Mouse (Mus musculus): ENCODE measurements around the gene Pigv. TPM values are rescaled to one million over a fixed set of nuclear protein-coding genes. Genes with fewer than 3 reads are reported as not detected.

The Pigv gene
- polyA plus RNA-seq, 1 experiment from 2014 or later: 20.7 TPM

DNA sequence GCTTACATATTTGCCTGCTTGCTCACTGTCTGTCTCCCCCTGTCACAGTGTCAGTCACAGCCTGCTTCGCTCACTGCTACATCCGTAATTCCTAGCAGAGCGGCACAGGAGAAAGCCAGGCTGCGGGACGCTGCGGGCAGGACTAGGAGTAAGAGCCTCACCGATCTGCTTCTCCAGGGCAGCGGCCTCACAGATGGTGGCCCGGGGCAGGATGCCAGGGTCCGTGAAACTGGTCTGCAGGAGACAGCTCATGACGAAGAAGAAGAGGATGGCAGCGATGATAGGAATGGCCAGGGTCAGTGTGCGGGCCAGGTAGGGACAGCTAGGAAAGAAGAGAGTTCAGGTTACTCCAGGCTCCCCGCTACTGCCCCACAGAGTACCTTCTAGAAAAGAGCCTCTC is 45.4 kb downstream of the Pigv start:
- Histone ChIP-seq H3K4me1 (replicated peaks; ENCODE audit: control insufficient read depth, insufficient read depth, low read length) (peaks cover 13% of the 10 kb centered on the region), H3K27me3 (ENCODE audit: control insufficient read depth, insufficient read depth, low read depth, low read length) (no peaks in the 10 kb centered on the region), H3K4me2 (ENCODE audit: low read depth, low read length) (no peak overlapping the region), H3K27ac (ENCODE audit: low read length) (no peak overlapping the region), H3K36me3 (ENCODE audit: control insufficient read depth, insufficient read depth, low read length) (peaks cover 6% of the 10 kb centered on the region; the same call in 1 of the 2 replicates), H3K9me3 (ENCODE audit: control insufficient read depth, low read length) (no peaks in the 10 kb centered on the region), H3K4me3 (ENCODE audit: low read length) (no peak overlapping the region), H3K9ac (ENCODE audit: low read length) (no peak overlapping the region)
- 87% methylated on average over 14 of the region's 14 CpGs for WGBS
- no peak for ATAC-seq (ENCODE audit: low read depth)

DNA sequence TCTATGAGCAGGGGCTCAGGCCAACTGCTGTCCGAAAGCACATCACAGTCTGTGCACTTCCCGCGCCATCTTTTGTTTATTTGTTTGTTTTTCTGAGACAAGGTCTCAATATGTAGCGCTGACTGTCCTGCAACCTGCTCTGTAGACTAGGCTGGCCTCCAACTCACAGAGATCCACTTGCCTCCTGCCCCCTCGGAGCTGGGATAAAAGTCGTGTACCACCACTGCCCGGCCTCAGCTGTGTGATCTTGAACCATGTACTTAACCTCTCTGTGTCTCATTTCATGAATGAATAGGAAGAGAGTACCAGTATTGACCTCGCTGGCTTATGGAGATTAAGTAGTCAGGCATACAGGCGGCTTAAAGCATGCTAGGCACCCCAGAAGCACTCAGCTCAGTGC is 45.8 kb downstream of the Pigv start:
- H3K9ac ChIP-seq (ENCODE audit: low read length): no peak overlapping the region
- H3K27ac ChIP-seq (ENCODE audit: low read length): peak overlapping the region; percentile 82
- peaks cover 6% of the 10 kb centered on the region; the same call in 1 of the 2 replicates for H3K36me3 ChIP-seq (ENCODE audit: control insufficient read depth, insufficient read depth, low read length)
- WGBS: 85% methylated on average over 9 of the region's 9 CpGs
- H3K4me1 ChIP-seq (replicated peaks; ENCODE audit: control insufficient read depth, insufficient read depth, low read length): peaks cover 9% of the 10 kb centered on the region
- no peak overlapping the region for H3K4me3 ChIP-seq (ENCODE audit: low read length)
- no peaks in the 10 kb centered on the region for H3K27me3 ChIP-seq (ENCODE audit: control insufficient read depth, insufficient read depth, low read depth, low read length)
- H3K9me3 ChIP-seq (ENCODE audit: control insufficient read depth, low read length): no peaks in the 10 kb centered on the region
- no peak for ATAC-seq (ENCODE audit: low read depth)
- no peak overlapping the region for H3K4me2 ChIP-seq (ENCODE audit: low read depth, low read length)

DNA sequence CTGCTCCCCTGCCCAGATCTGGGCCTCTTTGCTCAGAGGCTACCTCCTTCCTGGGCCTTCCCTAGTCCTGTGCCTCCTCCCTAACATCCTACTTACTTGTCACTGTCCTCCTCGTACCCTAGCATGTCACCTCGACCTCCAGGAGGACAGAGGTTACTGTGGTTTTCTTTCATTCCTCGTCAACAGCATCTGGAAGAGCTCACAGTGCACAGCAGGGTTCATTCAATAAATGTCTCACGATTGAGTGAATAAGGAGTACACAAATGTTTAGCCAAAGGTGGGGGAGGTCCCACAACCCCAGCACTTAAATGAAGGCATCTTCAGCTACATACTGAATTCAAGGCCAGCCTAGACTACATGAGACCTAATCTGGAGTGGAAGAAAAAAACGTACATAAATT is 46.2 kb downstream of the Pigv start:
- 57% methylated on average over 5 of the region's 5 CpGs for WGBS
- no peak for ATAC-seq (ENCODE audit: low read depth)
- Histone ChIP-seq H3K27me3 (ENCODE audit: control insufficient read depth, insufficient read depth, low read depth, low read length) (no peaks in the 10 kb centered on the region), H3K4me2 (ENCODE audit: low read depth, low read length) (no peak overlapping the region), H3K9me3 (ENCODE audit: control insufficient read depth, low read length) (no peaks in the 10 kb centered on the region), H3K27ac (ENCODE audit: low read length) (peak overlapping the region; percentile 82), H3K4me3 (ENCODE audit: low read length) (no peak overlapping the region), H3K36me3 (ENCODE audit: control insufficient read depth, insufficient read depth, low read length) (peaks cover 6% of the 10 kb centered on the region; the same call in 1 of the 2 replicates), H3K9ac (ENCODE audit: low read length) (peak overlapping the region; percentile 46; the same call in 1 of the 2 replicates), H3K4me1 (replicated peaks; ENCODE audit: control insufficient read depth, insufficient read depth, low read length) (peaks cover 5% of the 10 kb centered on the region)

DNA sequence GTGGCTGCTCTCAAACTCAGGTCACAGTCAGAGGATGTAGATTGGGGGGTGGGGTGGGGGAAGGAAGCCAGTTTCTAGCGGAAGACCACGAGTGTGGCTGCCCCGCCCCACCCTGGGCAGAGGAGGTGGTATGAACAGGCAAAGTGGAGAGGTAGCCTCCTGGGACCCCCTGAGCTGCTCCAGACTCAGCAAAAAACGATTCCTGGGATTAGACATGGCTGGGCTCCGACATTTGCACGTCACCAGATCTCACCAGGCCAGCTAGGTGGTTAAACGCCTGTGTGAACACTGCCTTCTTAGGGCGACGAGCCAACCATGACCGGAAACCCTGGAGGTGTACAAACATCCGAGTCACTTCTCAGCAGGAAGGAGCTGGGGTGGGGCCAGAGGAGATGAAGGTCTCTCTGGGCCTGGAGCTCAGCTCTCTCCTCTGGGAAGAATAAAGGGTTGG is 46.8 kb downstream of the Pigv start:
- Histone ChIP-seq H3K9ac (ENCODE audit: low read length) (peak overlapping the region; percentile 46; the same call in 1 of the 2 replicates), H3K4me3 (ENCODE audit: low read length) (no peak overlapping the region), H3K27ac (ENCODE audit: low read length) (peak overlapping the region; percentile 82), H3K4me1 (replicated peaks; ENCODE audit: control insufficient read depth, insufficient read depth, low read length) (no peaks in the 10 kb centered on the region; the same call in none of the 2 replicates), H3K36me3 (ENCODE audit: control insufficient read depth, insufficient read depth, low read length) (peaks cover 6% of the 10 kb centered on the region; the same call in 1 of the 2 replicates), H3K9me3 (ENCODE audit: control insufficient read depth, low read length) (no peaks in the 10 kb centered on the region), H3K4me2 (ENCODE audit: low read depth, low read length) (no peak overlapping the region), H3K27me3 (ENCODE audit: control insufficient read depth, insufficient read depth, low read depth, low read length) (no peaks in the 10 kb centered on the region)
- peak; percentile 86 for ATAC-seq (ENCODE audit: low read depth)
- WGBS: 44% methylated on average over 11 of the region's 11 CpGs

DNA sequence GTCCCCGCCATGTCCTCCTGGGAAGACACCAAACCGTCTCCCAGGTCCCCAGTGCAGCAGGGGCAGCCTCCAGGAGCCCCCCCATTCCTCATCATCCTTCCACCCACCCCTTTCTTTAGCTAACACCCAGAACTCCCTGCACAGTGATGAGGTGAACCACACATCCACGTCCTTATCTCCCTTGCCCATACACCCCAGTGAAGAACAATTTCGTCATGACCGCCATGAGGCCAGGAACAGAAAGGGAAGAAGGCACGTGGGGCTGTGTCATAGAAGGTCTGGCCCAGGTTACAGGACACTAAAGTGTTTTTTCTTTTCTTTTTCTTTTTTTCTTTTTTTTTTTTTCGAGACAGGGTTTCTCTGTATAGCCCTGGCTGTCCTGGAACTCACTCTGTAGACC is 47.6 kb downstream of the Pigv start:
- 82% methylated on average over 7 of the region's 7 CpGs for WGBS
- H3K36me3 ChIP-seq (ENCODE audit: control insufficient read depth, insufficient read depth, low read length): peaks cover 6% of the 10 kb centered on the region; the same call in 1 of the 2 replicates
- H3K27me3 ChIP-seq (ENCODE audit: control insufficient read depth, insufficient read depth, low read depth, low read length): no peaks in the 10 kb centered on the region
- H3K4me1 ChIP-seq (replicated peaks; ENCODE audit: control insufficient read depth, insufficient read depth, low read length): no peaks in the 10 kb centered on the region; the same call in 1 of the 2 replicates
- H3K4me3 ChIP-seq (ENCODE audit: low read length): no peak overlapping the region
- H3K27ac ChIP-seq (ENCODE audit: low read length): peak overlapping the region; percentile 82; the same call in 1 of the 2 replicates
- H3K9ac ChIP-seq (ENCODE audit: low read length): no peak overlapping the region
- H3K4me2 ChIP-seq (ENCODE audit: low read depth, low read length): no peak overlapping the region
- ATAC-seq (ENCODE audit: low read depth): no peak
- no peaks in the 10 kb centered on the region for H3K9me3 ChIP-seq (ENCODE audit: control insufficient read depth, low read length)

DNA sequence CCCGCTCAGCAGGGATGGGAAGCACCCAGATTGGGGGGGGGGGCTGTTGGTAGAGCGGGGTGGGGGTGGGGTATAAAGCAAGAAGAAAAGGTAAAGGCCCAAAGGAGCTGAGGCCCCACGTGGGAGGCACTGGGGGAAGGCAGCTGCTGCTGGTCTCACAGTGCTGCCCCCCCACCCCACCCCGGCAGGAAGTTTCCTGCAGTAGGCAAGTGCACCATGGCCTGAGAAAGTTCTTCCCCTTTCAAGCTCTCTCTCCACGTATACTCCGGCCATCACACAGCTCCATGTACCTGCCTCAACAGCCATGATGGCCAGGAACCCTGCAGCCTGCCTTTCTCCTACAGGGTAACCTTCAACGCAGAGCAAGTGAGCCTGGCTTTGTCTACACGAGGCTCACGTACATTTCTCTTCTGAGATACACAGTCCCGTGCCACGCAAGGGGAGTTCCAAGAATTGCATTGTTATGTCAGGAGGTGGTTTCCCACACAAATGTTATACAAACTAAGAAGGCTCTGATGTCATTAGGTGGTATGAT is 50.2 kb downstream of the Pigv start:
- H3K4me1 ChIP-seq (replicated peaks; ENCODE audit: control insufficient read depth, insufficient read depth, low read length): no peaks in the 10 kb centered on the region
- no peaks in the 10 kb centered on the region for H3K9me3 ChIP-seq (ENCODE audit: control insufficient read depth, low read length)
- no peak overlapping the region for H3K4me2 ChIP-seq (ENCODE audit: low read depth, low read length)
- WGBS: 75% methylated on average over 10 of the region's 11 CpGs
- H3K27me3 ChIP-seq (ENCODE audit: control insufficient read depth, insufficient read depth, low read depth, low read length): no peaks in the 10 kb centered on the region
- ATAC-seq (ENCODE audit: low read depth): no peak
- no peak overlapping the region for H3K9ac ChIP-seq (ENCODE audit: low read length)
- peaks cover 6% of the 10 kb centered on the region; the same call in 1 of the 2 replicates for H3K36me3 ChIP-seq (ENCODE audit: control insufficient read depth, insufficient read depth, low read length)
- no peak overlapping the region for H3K4me3 ChIP-seq (ENCODE audit: low read length)
- no peak overlapping the region for H3K27ac ChIP-seq (ENCODE audit: low read length)

DNA sequence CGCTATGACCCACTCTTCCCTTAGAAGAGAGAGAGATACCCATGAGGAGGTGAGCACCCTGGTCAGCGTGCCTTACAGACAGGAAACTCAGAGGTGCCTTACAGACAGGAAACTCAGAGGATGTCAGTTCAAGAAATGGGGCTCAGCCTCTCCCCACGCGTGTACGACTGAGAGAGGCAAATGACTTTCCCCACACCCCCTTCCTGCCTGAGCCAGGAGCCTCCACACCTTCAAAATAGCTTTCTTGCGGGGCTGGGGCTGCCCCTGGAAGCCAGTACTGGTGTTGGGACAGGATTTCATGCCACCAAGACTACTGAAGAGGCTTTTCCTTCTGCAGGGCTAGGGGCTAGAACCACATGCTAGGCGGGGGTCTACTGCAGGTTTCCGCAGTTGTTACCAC is 51.8 kb downstream of the Pigv start:
- Histone ChIP-seq H3K4me1 (replicated peaks; ENCODE audit: control insufficient read depth, insufficient read depth, low read length) (no peaks in the 10 kb centered on the region), H3K9ac (ENCODE audit: low read length) (no peak overlapping the region), H3K4me3 (ENCODE audit: low read length) (no peak overlapping the region), H3K27ac (ENCODE audit: low read length) (no peak overlapping the region), H3K27me3 (ENCODE audit: control insufficient read depth, insufficient read depth, low read depth, low read length) (no peaks in the 10 kb centered on the region), H3K4me2 (ENCODE audit: low read depth, low read length) (no peak overlapping the region), H3K36me3 (ENCODE audit: control insufficient read depth, insufficient read depth, low read length) (peaks cover 4% of the 10 kb centered on the region; the same call in 1 of the 2 replicates), H3K9me3 (ENCODE audit: control insufficient read depth, low read length) (no peaks in the 10 kb centered on the region)
- 79% methylated on average over 8 of the region's 8 CpGs for WGBS
- no peak for ATAC-seq (ENCODE audit: low read depth)

DNA sequence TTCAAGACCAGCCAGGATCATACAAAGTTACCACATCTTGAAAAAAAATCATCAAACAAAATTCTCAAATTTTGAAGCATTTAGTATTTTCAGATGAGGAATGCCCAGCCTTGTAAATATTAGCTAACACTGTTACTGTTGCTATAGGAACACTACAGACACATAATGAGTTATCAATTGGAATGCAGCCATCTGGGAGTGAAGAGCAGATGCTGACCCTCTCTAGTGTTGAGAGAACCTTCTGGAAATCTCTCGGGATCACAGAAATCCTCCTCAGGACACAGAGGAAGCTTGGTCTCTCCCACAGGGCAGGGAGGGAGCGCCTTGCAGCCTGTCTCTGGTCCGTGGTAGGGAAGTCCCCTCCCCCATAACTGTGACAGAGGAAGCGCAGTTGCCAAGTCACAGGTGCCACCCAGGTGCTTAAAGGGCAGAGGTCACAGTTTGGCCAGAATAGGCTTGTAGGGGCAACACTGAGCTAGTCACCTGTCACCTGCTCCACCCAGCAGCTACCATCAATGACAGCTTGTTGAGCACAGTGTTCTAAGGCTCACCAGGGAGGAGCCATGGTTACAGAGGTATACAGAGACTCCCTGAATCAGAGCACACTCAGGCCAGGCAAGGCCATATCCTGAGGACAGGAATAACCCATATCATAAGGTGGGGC is 52.8 kb downstream of the Pigv start:
- Histone ChIP-seq H3K9ac (ENCODE audit: low read length) (no peak overlapping the region), H3K27me3 (ENCODE audit: control insufficient read depth, insufficient read depth, low read depth, low read length) (no peaks in the 10 kb centered on the region), H3K4me3 (ENCODE audit: low read length) (no peak overlapping the region), H3K27ac (ENCODE audit: low read length) (no peak overlapping the region), H3K4me1 (replicated peaks; ENCODE audit: control insufficient read depth, insufficient read depth, low read length) (no peaks in the 10 kb centered on the region), H3K4me2 (ENCODE audit: low read depth, low read length) (no peak overlapping the region), H3K36me3 (ENCODE audit: control insufficient read depth, insufficient read depth, low read length) (no peaks in the 10 kb centered on the region), H3K9me3 (ENCODE audit: control insufficient read depth, low read length) (no peaks in the 10 kb centered on the region)
- no peak for ATAC-seq (ENCODE audit: low read depth)
- 60% methylated on average over 4 of the region's 4 CpGs for WGBS

DNA sequence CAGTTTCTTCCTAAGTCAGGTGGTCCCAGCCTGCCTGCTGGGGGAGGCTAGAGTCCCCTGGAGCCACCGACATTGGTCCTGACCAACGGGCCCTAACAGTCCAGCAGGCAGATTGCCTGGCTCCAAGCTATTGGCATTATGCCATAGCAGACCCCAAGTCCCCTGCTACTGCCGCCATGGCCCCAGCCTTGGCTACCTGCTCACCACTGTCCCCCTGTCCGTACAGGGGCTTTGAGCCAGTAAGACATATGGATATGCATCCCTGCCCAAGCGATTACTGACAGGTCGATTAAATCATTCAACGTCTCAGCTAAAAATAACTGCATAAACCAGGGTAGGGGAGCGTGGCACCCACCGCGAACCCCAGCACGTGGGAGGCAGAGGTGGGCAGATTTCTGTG is 54.5 kb downstream of the Pigv start:
- no peaks in the 10 kb centered on the region for H3K27me3 ChIP-seq (ENCODE audit: control insufficient read depth, insufficient read depth, low read depth, low read length)
- 89% methylated on average over 11 of the region's 11 CpGs for WGBS
- no peak overlapping the region for H3K27ac ChIP-seq (ENCODE audit: low read length)
- H3K4me1 ChIP-seq (replicated peaks; ENCODE audit: control insufficient read depth, insufficient read depth, low read length): no peaks in the 10 kb centered on the region; the same call in 1 of the 2 replicates
- no peak overlapping the region for H3K4me3 ChIP-seq (ENCODE audit: low read length)
- H3K36me3 ChIP-seq (ENCODE audit: control insufficient read depth, insufficient read depth, low read length): peaks cover 5% of the 10 kb centered on the region
- no peak overlapping the region for H3K9ac ChIP-seq (ENCODE audit: low read length)
- no peak overlapping the region for H3K4me2 ChIP-seq (ENCODE audit: low read depth, low read length)
- ATAC-seq (ENCODE audit: low read depth): no peak
- no peaks in the 10 kb centered on the region for H3K9me3 ChIP-seq (ENCODE audit: control insufficient read depth, low read length)
